Mouse (Mus musculus) adrenal gland, adult 2 months (tissue): Measurements from ENCODE around the gene Tmem120a. TPM values are rescaled to one million over a fixed set of nuclear protein-coding genes. Genes with fewer than 3 reads are reported as not detected.
A peak's percentile ranks its signal among the peaks of the same experiment; 100 is the strongest.

ENCODE experiments used
- DNase-seq: peaks from one replicate; pipeline ENCODE4 v3.0.0; 2021
- long read RNA-seq: library from polyadenylated mRNA; stranded (forward); transcript quantifications from one replicate; pipeline ENCODE4 v2.0.0, GENCODE M21; 2021
- polyA plus RNA-seq: library from polyadenylated mRNA; depleted of rRNA; stranded (reverse); fragments of >200 nt; gene quantifications from 2 replicates; pipeline ENCODE4 v1.2.3, GENCODE M21; 2012; rRNA removed
- total RNA-seq, 2 experiments: library from RNA; stranded (reverse); gene quantifications; 2 replicates each; pipeline ENCODE4 v1.2.3; 2021

Gene Tmem120a
- total RNA-seq (10 to 100 TPM; 40.8 to 80.5 TPM), polyA plus RNA-seq (60.0 and 87.2 TPM in 2 replicates)
- long read RNA-seq, transcript Tmem120a-201 (12 exons, 1,559 nt), result major isoform, 113 of 138 reads
- long read RNA-seq, partial matches to known transcripts, result 4 of 138 reads
- long read RNA-seq, other reads (novel, unspliced or antisense), result 21 of 138 reads

DNA sequence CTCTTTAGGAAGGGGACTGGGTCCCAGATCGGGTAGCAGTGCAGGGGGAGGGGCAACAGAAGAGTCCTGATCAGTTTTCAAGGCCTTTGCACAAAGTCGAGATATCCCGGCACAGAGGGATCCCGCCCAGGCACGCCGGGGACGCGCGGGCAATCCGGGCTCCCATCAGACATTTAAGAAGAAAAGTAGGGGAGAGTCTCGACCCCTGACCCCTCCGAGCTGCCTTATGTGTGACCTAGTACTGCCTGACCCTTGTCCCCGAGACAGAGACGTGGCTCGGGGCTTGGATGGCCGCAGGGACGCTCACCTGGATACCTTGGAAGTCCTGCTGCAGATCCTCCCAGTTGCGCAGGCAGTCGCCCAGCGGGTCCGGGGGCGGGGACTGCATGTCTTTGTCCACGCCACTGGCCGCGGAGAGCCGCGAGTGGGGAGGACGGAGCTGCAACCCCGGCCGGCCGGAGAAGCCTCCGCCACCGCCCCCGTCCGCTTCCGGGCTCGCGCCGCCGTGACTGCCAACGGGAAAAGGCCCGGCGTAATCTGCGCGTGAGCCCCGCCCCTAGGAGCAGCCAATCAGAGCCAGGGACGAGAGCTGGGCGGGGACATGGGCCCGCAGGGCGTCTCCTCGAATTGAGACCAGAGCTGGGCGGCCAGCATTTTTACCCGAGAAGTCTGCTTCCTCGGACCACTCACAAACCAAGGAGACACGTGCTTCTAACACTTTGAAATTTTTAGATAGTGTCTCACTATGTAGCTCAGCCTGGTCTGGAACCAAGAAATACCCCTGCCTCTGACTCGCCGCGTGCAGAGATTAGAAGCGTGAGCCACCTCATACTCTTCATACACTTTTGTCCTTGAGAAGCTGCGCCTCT lies at the start of gene Tmem120a:
TSS of gene Tmem120a (minus strand) at position 708 of the 869 bp plus-strand sequence.
- DNase-seq, result peak; percentile 98

DNA sequence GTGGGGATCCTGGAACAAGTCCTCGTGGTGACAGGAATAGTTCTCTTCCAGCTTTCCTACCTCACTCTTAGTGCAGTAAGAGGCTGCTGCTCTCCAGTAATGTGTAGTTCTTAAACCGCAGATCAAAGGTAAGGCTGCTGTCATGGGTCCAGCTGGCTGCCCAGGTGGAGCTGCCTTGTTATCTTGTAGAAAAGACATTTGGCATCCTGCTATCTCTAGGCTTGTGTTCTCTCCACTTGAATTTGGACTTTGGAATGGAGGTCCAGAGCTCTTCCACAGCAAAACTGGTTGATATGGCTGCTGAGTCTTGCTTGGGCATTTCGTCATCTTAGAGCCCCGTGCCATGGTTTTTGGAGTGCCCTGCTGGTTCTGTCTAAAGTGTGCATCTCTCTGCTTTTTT lies 38.7 kb upstream of the Tmem120a start:
- no peak for DNase-seq

DNA sequence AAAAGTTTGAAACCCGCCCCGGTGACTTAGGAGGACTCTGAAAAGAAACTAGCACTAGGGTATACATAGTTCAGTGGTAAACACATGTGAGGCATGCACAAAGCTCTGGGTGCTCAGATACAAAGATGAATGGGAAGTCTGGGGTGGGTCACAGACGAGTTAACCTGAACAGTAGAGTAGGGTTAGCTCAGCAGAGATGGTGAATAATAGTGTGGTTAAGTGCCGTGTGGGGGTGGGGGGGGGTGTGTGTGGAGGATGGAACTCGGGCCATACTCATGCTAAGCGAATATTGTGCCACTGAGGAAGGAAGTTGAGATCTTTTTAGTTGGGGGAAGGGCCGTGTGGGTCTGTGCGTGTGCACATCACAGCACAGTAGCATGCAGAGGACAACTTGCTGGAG lies 36.1 kb upstream of the Tmem120a start:
- DNase-seq, result no peak

DNA sequence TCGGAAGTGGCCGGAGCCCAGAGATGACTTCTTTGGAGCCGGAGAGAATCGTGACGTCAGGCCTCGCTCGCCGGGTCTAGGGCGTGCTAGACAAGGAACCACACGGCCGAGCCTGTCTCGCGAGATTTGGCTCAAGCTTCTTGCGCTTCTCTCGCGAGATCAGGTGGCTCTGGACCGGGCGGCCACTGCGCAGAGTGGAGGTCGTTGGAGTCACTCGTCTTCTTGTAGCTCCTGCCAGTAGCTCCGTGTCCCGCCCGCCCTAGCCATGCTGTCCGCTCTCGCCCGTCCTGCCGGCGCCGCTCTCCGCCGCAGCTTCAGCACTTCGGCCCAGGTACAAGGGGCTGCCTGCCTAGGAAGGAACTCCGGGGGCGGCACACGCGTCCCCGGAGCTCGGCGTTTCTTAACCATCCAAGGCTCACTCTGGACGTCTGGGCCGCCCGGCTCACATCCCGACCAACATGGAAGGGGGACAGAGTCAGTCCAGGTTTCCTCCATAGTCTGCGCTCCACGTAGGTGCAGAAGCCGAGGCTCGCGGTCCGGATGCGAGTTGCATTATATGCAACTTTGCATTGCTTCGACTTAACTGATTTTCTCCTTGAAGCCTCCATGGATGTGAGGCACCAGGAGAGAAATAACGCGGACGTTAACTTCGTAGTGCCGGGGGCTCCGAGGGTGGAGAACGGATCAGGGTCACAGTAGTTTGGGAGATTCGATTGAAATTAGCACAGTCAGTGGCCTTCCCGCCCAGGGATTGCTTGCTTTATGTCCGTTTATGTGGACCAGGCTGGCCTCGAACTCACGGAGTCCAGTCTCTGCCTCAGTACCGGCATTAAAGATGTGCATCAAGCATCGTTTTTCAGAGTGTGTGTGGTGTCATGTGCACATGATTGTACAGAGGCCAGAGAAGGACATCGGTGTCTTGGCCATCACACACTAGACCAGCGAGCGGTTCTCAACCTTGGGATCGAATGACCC lies 34.5 kb upstream of the Tmem120a start, which contains the start of gene Mdh2:
TSS of gene Mdh2 (plus strand) at position 10 of the 975 bp plus-strand sequence.
- peak; percentile 99 for DNase-seq

DNA sequence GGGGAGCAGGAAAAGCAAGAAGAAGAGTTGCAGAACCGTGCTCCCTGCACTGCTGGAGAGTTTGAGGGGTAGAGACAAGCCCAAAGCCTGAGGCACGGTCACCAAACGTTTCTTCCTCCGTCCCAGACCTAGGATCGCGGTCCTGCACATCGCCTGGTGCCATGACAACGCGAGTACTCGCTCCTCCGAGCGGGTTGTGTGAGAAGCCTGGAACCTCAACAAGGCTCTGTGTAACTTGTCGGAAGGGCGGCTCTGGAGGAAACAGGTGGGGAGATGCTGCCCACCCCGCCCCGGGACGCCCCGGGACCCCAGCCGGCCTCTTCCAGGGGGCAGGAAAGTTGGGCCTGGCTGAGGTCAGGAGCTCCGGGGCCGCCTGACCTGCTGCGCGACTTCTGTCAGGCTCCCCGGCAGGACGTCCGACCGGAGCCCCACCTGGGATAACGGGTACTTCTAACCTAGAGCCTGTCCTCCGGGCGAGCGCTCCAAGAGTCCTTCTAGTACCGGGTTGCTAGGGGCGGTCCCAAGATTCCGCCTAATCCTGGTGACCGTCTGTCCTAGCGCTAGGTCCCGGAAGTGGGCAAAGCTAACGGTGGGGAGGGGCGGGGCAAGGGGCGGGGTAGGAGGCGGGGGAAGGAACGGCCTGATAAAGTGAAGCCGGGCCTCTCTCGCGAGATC lies 33.7 kb upstream of the Tmem120a start, which contains the start of gene Styxl1:
TSS of gene Styxl1 (minus strand) at position 590 of the 675 bp plus-strand sequence.
- DNase-seq, result no peak

DNA sequence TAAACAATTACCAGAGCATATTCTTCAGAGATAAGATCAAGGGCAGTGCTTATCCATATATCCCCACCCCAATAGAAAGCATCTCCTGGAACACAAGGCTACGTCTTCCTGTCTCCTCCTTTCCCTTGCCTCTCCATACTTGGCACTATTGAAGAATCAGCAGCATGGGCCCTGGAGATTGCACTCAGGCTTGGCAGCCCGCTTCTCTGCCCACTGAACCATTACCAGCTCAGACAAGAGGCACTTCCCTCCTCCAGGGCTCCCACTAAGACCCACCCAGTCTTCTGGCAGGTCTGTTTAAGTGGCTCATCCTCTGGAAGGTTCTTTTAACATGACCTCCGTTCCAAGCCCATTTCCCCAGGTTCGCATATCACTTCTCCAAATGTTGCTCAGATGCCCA lies 32.3 kb upstream of the Tmem120a start:
- no peak for DNase-seq

DNA sequence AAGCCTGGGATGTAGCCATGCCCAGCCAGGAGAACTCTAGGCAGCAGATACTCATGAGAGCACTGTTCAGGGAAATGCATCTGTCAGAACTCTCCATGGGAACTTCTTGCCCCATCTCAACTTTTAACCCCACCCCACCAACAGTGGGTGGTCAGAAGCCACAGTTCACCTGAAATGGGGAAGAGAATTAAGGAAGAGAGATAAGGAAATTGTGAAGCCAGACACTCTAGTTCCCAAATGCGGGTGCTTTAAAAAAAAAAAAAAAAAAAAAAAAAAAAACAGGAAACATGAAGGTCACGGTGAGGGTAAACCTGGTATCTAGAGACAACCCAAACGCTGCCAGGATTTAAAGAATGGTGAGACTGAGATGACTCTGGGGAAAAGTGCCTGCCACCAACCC lies 28.3 kb upstream of the Tmem120a start:
- no peak for DNase-seq

DNA sequence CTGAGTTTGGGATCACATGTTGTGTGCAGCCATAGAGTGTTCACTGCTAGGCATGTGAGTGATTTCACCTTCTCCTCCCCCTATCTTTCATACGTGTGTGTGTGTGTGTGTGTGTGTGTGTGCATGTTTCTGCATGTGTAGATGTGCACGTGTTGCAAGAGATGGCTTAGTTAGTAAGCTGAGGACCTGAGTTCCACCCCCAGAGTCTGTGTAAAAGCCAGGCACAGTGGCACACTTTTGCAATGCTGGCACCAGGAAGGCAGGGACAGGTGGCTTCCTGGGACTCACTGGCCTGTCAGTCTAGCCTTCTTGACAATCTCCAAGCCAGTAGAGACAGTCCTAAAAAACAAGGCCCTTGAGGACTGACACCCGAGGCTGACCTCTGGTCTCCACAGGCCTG lies 20.7 kb upstream of the Tmem120a start:
- DNase-seq, result no peak

DNA sequence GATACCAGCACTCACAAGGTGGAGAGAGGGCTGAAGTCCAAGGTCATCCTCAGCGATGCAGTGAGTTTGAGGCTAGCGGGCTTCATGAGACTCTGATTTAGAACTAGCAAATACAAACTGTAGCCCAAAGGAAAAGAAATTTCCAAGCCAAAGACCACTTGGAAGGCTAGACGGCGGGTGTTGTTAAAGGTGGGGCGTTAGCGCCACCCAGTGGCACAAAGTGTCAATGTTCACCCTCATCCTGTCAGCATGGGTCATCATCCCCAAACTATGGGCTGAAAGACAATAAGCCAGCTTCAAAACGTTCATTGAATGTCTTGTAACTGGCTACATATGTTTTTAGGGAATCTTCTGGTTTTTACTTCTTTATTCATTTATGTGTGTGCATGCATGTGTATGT lies 19.3 kb upstream of the Tmem120a start:
- peak; percentile 66 for DNase-seq

DNA sequence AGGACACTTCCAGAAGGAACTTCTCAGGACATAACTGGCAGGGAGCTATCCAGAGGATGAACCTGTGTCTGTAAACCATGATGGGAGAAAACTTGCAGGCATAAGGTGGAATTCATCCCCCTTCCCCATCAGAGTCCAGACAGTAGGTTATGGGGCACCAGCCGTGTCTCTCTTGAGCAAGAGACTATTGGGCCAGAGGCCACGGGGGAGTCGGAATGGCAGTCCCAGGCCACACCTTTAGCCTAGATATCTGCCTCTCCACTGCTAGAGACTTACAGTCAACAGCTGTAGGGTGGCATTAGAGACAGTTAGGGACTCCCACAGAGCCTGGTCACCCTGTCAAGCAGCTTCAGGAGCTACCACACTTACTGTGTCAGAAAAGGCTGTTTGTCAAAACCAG lies 17.6 kb upstream of the Tmem120a start:
- peak; percentile 41 for DNase-seq

DNA sequence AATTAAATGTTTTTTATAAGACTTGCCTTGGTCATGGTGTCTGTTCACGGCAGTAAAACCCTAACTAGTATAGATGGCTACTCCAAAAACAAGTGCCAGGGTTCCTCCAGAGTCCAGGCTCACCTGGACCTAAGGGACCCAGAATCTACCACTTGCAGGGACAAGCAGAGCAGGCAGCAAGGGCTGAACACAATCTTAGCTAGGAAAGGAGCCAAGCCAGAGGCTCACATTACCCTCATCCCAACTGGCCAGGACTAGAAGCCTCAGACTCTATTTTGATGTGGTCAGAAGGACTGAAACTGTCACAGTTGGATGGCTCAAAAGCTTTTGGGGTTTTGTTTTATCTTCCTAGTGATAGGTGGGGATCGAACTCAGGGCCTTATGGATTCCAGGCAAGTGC lies 7.3 kb upstream of the Tmem120a start:
- no peak for DNase-seq

DNA sequence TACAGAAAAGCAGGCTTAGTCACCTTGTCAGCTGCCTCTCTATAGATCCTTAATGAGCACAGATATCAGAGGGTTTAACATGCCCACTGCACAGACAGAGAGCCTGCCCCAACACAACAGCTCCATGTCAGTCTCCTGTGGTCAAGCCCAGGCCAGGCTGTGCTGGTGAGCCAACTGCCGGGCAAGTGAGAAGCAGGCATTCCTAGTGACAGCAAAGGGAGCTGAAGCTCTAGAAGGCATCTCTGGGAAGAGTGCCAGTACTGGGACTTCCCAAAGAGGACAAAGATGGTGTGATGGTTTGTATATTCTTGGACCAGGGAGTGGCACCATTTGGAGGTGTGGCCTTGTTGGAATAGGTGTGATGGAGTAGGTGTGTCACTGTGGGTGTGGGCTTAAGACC lies 6.8 kb upstream of the Tmem120a start:
- no peak for DNase-seq

DNA sequence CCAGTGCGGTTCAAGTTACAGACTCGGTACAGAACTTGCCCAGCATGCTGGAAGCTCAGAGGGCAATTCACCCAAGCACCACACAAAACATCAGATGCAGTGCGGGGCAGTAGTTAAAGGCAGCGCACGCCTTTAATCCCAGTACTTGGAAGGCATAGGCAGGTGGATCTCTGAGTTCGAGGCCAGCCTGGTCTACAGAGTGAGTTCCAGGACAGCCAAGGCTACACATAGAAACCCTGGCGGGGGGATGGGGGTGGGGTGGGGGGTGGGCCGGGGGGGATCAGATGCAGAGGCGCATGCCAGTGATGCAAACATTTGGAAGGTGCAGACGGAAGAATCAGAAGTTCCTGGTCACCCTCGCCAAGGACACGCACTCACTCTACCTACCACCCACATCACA lies 494 bp upstream of the Tmem120a start:
- DNase-seq, result no peak

DNA sequence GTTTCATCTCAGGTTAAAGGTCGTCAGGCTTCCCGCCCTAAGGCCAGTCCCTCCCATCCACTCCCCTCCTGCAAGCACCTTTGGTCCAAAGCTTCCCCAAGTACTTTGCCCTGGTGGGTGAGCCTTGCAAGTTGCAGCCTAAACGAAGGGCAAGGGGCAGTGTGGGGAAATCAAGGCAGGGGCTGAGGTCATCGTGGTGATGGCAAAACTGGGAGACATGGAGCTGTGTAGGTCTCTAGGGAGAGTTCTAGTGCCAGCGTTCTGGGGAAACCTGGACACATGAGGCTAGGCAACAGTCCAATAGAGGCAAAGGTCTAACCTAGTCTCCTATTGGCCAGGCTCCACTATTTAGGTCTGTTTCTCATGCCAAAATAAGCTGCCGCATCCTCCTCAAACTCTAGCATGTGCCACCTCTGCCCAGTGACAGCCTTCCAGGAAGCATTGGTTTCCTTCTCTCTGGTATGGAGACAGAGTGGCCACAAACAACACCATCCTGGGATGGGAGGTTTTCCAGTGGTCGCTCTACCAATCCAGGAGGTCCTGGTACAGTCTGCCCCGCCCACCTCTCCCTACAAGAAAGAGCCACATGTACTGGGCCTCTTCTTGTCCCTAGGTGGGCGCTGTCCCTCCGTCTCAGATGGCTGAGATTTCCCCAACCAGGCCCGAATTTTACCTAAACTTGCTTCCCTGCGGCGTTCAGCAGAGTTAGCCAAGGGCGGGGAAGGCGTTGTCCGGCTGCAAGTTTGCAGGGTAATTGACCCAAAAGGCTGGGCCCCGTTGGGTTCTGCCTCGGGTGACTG lies 1.1 kb downstream of the Tmem120a start:
- DNase-seq, result no peak

DNA sequence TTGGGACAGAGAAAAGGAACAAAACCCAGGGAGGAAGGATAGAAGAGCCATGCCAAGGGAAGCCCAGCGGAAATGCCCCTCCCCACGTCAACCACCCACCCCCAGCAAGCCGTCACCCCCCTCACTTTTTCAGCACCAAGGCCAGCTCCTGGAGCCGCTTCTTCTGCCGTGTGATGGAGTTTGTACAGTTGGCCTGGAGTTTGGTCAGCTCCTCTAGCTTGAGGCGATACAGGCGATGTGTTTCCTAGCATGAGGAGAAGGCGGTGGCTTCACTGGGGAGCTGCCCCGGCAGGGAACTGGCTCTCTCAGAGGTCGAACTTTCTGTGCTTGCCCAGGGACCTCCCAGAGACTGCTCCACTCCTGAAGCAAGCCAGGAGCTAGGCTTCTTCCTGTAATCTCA lies 2.1 kb downstream of the Tmem120a start:
- DNase-seq, result no peak

DNA sequence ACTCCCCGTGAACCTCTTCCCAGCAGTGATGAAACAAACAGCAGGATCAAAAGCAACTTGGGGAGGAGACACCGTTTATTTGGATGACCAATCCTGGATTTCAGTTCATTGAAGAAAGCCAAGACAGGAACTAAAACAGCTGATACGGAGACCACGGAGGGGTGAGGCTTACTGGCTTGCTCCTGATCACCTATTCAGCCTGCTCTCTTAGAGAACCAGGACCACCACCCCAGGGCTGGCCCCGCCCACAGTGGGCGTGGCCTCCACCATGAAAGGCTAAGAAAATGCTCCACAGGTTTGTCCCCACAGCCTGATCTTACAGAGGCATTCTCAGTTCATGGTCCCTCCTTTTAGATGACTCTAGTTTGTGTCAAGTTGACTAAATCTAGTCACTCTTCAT lies 6.0 kb downstream of the Tmem120a start:
- no peak for DNase-seq

DNA sequence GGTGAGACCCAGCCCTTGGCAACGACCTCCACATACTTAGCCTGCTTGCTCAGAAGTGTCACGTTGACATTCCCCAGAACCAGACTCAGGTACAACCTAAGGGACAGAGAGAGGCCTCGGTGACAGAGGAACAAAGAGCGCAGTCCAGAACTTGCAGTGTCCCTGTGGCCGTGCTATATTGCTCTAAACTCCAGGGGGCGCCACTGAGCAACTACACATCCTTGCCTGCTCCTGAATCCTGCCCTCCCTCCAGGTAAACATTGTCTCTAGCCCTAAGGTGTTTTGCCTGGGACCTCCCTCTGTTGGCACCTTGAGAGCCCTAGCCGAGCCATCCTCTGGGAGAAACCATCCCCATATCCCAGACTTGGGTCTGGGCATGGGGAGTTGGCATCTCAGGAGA lies 7.1 kb downstream of the Tmem120a start:
- no peak for DNase-seq

DNA sequence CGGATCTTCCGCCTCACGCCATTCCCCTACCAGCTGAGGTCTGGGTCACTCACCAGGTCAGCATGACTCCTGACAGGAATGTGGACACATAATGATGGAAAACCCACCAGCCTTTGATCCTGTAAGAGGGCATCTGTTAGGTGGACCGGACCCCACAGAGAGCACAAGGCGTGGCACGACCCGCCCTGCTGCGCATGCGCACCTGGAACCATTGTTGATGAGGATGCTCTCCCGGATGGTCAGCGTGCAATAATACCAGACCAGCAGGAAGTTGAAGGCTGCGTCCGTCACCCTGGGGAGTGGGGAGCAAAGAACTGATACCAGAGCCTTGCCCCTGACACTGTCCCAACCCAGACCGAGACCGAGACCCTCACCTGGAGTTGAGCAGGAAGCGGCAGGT lies 7.7 kb downstream of the Tmem120a start:
- no peak for DNase-seq

DNA sequence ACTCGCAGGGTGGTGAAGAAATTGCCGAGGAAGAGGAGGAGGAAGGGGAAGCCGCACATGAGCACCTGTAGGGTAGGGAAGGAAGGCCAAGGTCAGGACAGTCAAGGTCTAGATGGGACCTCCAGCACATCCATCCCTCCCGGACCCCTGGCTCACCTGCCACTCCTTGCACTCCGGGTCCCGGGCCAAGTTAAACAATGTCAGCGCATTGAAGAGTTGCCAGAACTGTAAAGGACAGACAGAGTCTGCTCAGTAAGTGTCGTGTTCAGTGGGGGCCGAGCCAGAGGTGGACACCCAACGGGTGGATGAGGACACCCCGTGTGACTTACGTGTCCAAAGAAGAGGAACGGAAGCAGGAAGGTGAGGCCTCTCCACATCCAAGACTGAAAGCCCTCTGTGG lies 8.5 kb downstream of the Tmem120a start:
- no peak for DNase-seq

DNA sequence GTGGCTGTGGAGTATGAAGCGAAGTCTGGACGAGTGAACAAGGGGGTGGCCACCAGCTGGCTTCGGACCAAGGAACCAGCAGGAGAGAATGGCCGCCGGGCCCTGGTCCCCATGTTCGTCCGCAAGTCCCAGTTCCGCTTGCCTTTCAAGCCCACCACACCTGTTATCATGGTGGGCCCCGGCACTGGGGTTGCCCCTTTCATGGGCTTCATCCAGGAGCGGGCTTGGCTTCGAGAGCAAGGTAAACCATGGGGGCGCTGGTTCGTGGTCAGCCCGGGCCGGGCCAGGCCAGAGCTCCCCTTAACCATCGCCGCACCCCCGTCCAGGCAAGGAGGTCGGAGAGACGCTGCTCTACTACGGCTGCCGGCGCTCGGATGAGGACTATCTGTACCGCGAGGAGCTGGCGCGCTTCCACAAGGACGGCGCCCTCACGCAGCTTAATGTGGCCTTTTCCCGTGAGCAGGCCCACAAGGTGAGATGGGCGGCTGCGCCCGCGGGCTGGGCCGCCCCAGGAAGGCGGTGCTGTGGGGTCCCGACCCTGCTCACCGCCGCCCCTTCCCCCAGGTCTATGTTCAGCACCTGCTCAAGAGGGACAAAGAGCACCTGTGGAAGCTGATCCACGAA lies 10.1 kb downstream of the Tmem120a start:
- DNase-seq, result peak; percentile 23
